Comparison of ENCODE assay signal across 10 mouse cellular contexts in the genomic region with DNA sequence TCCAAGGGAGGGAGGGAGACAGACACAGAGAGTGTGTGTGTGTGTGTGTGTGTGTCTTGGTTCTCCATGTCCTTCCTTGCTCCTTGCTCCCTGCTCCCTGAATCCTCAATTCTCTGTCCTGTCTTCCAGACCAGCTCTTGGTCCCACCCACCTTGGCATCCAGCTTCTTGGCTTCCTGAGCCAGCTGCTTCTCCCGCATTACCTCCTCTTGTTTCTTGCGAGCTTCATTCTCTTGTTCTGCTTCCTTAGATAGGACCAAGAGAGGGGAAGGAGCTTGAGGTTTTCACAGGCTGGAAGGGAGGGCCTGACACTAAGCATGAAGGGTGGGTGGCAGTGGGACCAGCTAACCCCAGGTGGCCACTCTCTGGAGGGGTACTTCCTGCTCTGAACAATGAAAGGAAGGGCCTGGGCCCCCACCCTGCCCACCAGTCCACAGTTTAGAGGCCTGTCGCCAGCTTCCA. TPM values are rescaled to one million over a fixed set of nuclear protein-coding genes. Genes with fewer than 3 reads are reported as not detected.
DNase-seq lines count a peak whose midpoint lies in the region; ATAC-seq lines count a peak whose summit lies in the region.
"Had no signal": no experiment of that assay in that cellular context is flagged by ENCODE, and none has a peak within 500 bp of the region (broad histone marks: within the 10 kb centered on the region; RNA-seq: fewer than 3 reads in every experiment).

No protein-coding gene starts in this region.

- peak; percentile 15 to 55 for DNase-seq in cerebellum, postnatal 14 days
- no peak for DNase-seq in cerebellum, adult 18-20 months
- peak; percentile 61 to 63 for DNase-seq in kidney, postnatal 36 days
- DNase-seq in testis, postnatal 14 days (ENCODE audit: low spot score): peak; percentile 51
- no peak for DNase-seq in thymus, postnatal 10 days (ENCODE audit: low spot score in 2 of 2)
- DNase-seq in urinary bladder, postnatal 4 days (ENCODE audit: low spot score in 2 of 2): no peak

- no peaks in the 10 kb centered on the region for H3K9me3 ChIP-seq in megakaryocyte, embryonic 14.5 days
- H3K9me3 ChIP-seq: midbrain, embryonic 15.5 days had no signal

- peak overlapping the region; percentile 54 for H3K4me3 ChIP-seq in megakaryocyte, embryonic 14.5 days (replicated peaks)
- H3K4me3 ChIP-seq: midbrain, embryonic 15.5 days had no signal

- H3K4me1 ChIP-seq in megakaryocyte, embryonic 14.5 days: peaks cover 47% of the 10 kb centered on the region
- H3K4me1 ChIP-seq: midbrain, embryonic 15.5 days had no signal

- H3K36me3 ChIP-seq in megakaryocyte, embryonic 14.5 days (replicated peaks; ENCODE audit: low read length): peaks cover 99% of the 10 kb centered on the region

- no peak for ATAC-seq in megakaryocyte, adult 5-6 weeks (ENCODE audit: poor library complexity, severe bottlenecking)
- ATAC-seq: midbrain, embryonic 15.5 days had no signal

- H3K27me3 ChIP-seq in megakaryocyte, embryonic 14.5 days (replicated peaks): no peaks in the 10 kb centered on the region
- H3K27me3 ChIP-seq: midbrain, embryonic 15.5 days had no signal

RNA-seq across cellular contexts. Expression of gene Fam186b, which starts 23.8 kb away (rescaled TPM):
- not detected in 2 replicates for polyA plus RNA-seq in megakaryocyte, embryonic 14.5 days (2012; ENCODE audit: insufficient read depth, low replicate concordance)
- total RNA-seq in megakaryocyte, adult 5-6 weeks (2015): not detected in 2 replicates
- not detected in 2 replicates for total RNA-seq in megakaryocyte, adult 5-6 weeks (2017)
- polyA plus RNA-seq: C2C12 had no signal

RNA-seq across cellular contexts. Expression of gene Prpf40b, which starts 24.6 kb away (rescaled TPM):
- polyA plus RNA-seq in megakaryocyte, embryonic 14.5 days (2012; ENCODE audit: insufficient read depth, low replicate concordance): 14.7 and 16.8 TPM in 2 replicates
- total RNA-seq in megakaryocyte, adult 5-6 weeks (2015): 0.27 and 0.89 TPM in 2 replicates
- total RNA-seq in megakaryocyte, adult 5-6 weeks (2017): 0.12 and 1.1 TPM in 2 replicates

RNA-seq across cellular contexts. Expression of gene Fmnl3, which starts 50.8 kb away (rescaled TPM):
- 4.4 and 6.8 TPM in 2 replicates for polyA plus RNA-seq in megakaryocyte, embryonic 14.5 days (2012; ENCODE audit: insufficient read depth, low replicate concordance)
- total RNA-seq in megakaryocyte, adult 5-6 weeks (2015): 7.9 and 10.1 TPM in 2 replicates
- total RNA-seq in megakaryocyte, adult 5-6 weeks (2017): 11.4 and 16.3 TPM in 2 replicates

Comparison
In these comparisons a context has a peak if more than half of its experiments do, and no peak if none do; other contexts are left out.
1. DNase-seq: peak in cerebellum, postnatal 14 days (2 of 2), kidney, postnatal 36 days (2 of 2) and testis, postnatal 14 days (single experiment); none in cerebellum, adult 18-20 months (0 of 2), thymus, postnatal 10 days (0 of 2) and urinary bladder, postnatal 4 days (0 of 2).